Mouse (Mus musculus) liver, postnatal 0 days (tissue): ENCODE data around the gene Gcn1l1.
A peak's percentile ranks its signal among the peaks of the same experiment; 100 is the strongest.

Experiments
- CTCF ChIP-seq: sonication (generic); IDR thresholded peaks from 2 replicates; pipeline ENCODE4 v1.5.1; 2016; ENCODE audit warnings: antibody characterized with exemption, low read depth
- EP300 ChIP-seq: IDR thresholded peaks from 2 replicates; pipeline ENCODE4 v1.6.1; 2016; ENCODE audit warnings: antibody characterized with exemption, low read depth, mild to moderate bottlenecking

- peak; percentile 56 for TF ChIP-seq CTCF
- TF ChIP-seq EP300: no peak
Measured at GRCm38 (mm10) chr5:115564737-115565393, at the start of gene Gcn1l1.
